Mouse (Mus musculus): ENCODE results near the gene Fam213b.

Gene Fam213b

DNA sequence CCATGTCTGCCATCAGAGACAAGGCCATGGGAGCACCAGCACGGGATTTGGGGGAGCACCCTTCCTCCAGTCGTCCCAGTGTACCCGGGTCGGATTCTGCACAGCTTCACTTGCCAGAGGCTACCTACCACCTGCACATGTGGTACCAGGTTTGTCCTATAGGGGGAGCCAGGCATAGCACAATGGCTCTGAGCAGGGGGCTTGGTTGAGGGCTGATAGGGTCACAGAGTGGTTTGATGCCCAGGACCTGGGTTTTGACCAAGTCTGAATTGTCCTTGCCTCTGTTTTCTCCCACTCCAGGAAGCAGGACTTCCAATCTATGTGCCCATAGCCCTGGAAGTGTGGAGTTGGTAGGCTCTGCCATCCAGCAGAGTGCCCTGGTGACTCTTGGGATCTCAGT, 26.5 kb upstream of the Fam213b start:
- peak; percentile 29 for DNase-seq (ENCODE audit: extremely low spot score, low spot score)

DNA sequence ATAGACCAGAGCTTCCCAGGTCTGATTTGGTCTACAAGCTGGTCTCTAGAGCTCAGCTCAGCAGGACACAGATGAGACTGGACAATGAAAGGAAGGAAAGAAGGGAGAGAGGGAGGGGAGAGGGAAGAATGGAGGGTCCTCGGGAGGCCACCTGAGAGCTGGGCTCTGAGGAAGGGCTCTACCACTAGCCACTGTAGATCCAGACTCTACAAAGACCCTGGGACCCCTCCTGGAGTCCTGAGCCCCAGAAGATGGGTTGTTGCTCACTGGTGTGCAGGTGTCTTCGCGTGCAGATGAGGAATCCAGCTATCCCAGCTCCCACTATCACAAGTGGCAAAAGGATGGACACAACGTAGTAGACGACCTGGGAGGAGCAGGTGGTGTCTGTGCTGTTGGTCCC, 24.0 kb upstream of the Fam213b start:
- no peak for DNase-seq (ENCODE audit: extremely low spot score, low spot score)

DNA sequence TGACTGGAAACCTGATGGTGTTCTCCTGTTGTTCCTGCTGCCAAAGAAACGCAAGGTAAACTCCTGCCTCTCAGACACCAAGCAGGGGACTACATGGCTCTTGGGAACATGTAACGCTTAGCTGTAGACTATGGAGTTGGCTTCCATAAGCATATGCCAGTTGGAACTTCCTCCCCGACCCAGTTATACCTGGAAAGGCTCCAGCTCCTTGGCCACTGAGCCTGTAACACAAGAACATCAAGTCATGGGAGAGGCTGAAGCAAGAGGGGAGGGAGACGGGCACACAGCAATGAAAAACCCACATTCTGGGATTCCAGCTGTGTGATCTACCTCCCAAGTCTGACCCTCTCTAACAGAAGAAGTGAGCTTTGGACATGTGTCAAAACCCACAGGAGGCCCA, 23.4 kb upstream of the Fam213b start:
- DNase-seq (ENCODE audit: extremely low spot score, low spot score): no peak

DNA sequence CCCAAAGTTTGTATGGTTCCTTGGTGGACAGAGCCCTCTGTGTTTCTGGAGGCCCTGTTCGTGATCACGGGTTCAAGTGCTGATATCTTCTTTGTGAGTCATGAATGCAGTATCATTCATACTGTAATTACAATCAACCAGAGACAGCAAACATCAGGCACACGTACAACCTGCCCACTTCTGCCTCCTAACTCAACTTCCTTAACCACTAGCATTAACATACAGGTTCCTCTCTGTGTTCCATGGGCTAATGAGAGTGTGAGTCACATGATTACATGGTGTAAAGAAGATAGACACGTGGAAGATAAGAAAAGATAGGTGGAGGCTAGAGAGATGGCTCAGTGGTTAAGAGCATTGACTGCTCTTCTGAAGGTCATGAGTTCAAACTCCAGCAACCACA, 17.7 kb upstream of the Fam213b start:
- no peak for DNase-seq (ENCODE audit: extremely low spot score, low spot score)

DNA sequence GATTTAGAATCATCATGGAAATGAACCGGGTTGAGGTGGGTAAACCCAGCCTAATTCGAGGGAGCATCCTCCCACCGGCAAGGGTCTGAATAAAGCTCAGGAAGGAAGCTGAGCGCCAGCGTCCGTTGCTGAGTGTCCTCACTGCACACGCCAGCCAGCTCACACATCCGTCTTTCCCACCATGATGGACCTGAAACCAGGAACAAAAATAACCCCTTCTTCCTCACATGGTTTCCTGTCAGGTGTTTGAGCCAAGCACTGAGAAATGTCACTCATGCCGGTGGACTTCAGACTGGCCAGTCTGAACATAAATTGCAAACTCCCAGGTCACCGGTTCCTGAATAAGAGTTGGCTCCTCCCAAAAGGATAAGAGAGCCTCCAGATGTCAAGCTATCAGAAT, 16.4 kb upstream of the Fam213b start:
- no peak for DNase-seq (ENCODE audit: extremely low spot score, low spot score)

DNA sequence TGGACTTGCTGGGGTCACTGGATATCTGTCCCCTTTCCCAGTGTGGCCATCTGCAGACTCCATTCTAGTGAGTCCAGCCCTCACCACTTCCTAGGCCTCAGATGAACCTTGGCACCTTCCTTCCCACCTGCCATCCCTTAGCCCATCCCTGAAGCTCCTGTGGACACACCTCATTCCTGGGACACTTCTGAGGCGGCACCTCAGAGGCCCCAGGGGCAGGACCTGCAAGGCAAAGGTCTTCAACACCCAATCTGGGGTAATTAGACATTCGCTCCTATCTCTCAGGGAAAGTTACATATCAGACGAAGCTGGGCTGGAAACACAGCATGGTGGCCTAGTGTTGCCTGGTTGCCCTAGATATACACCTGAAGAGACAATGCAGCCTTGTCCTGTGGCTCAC, 15.8 kb upstream of the Fam213b start:
- DNase-seq (ENCODE audit: extremely low spot score, low spot score): no peak

DNA sequence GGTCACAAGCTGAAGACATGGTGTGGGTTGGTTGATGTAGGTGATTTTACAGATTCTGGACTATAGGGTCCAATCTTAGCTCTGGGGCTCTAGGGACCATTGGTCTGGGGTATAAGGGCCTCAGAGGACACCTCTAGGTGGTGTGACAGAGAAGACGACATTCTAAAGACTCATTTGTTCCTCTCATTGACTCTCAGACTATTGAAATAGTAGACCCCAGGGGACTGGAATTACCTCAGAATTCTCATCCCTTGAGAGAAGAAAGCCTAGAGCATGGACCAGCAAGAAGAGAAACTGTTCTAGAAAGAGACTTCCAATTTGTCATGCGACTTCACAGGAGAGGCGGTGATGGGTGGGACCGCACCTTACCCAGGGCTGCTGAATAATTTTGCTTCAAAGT, 15.3 kb upstream of the Fam213b start:
- no peak for DNase-seq (ENCODE audit: extremely low spot score, low spot score)

DNA sequence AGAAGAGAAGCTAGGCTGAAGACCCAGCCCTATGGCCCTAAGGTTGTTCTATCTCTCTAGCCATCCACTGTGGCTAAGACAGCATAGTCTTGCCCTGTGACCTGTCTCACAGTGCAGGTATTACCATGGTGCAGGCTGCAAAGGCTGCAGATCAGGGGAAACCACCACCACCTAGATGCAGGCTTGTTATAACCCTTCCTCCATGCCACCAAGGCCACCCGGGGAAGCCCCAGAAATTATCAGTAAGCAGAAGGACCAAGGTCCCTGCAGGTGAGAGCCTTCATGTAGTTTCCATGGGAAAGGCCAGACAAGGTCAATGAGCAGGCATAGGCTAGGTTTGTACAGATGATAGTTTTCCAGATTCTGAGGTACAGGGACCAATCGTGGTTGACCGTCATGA, 14.9 kb upstream of the Fam213b start:
- DNase-seq (ENCODE audit: extremely low spot score, low spot score): no peak

DNA sequence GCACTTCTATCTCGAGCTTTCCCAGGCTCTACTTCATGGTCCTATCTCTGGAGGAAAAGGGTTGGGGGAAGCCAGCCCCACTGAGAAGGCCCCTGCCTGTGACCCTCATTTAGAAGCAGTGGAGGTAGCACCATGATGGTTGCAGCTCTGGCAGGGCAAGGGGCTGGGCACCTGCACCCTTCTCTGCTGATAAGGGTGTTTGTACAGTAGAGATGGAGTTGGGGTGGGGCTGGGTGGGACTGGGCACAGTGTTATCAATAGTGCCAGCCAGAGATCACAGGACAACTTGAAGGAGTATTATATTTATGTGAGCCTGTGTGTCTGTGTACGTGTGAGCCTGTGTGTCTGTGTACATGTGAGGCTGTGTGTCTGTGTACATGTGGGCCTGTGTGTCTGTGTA, 12.7 kb upstream of the Fam213b start:
- DNase-seq (ENCODE audit: extremely low spot score, low spot score): no peak

DNA sequence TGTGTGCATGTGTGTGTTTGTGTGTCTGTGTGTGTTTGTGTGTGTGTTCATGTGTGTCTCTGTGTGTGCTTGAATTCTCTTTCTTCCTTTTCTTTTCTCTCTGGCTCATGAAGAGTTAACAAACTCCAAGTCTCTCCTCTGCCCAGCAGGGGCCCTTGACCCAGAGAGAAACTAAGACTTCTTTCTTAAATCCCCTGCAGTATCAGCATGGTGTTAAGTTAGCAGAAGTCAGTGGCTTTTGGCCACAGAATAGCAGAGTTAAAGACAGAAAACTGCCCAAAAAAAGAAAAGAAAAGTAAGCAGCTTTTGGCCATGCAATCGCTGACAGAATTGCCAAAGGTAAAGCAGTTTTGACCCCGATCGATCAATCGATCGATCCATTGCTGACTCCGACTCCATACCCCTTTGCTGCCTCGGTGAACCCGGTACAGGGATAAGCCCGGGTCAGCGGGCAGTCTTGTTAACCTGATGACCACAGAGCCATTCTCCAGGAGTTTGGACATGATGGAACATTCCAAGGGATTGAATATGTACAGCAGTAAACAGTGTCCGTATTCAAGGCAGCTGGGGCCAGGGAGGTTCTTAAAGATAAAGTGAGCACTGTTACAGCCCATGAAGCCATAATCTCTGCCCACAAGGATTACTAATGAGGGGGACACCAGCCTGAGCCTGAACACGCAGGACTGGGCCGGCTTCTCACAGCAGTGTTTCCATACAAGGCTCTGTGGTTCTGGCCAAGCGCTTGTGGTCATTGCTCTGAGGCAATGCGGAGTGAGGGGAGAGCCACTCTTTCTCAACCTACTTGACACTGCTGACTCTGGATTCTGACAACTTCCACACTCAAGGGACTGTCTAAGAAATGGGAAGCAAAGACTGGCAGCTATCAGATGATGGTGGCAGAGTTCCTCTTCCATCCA, 11.9 kb upstream of the Fam213b start:
- no peak for DNase-seq (ENCODE audit: extremely low spot score, low spot score)

DNA sequence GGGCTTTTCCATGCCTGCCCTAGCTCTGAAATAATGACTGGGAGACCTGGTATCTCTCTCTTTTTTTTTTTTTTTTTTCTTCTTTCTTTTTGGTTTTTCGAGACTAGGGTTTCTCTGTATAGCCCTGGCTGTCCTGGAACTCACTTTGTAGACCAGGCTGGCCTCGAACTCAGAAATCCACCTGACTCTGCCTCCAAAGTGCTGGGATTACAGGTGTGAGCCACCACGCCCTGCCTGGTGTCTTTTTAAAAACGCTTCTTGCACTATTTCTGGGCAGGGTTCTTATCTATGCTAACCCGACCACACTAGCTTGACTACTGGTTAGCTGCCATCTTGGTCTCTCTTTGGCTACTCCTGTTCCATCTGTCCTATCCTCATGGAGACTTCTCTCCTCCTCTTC, 9.6 kb upstream of the Fam213b start:
- DNase-seq (ENCODE audit: extremely low spot score, low spot score): no peak

DNA sequence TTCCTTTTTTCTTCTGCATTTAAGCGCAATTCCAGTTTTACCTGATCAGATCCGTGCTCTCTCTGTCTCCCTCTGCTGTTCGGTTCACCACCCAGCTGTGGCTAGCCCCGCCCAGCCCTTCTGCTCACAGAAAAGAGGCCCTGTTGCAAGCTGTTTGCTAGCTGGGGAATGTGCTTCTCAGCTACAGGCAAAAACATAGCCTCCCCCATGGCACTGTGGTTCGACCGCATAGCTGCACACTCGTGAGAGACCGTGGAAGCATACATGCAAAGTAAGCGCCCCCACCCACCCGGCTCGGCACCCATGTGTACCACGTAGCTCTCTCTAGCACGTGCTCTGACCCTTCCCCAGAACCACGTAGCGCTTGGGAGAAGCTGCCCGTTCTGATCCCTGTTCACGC, 8.9 kb upstream of the Fam213b start:
- peak; percentile 58 for DNase-seq (ENCODE audit: extremely low spot score, low spot score)

DNA sequence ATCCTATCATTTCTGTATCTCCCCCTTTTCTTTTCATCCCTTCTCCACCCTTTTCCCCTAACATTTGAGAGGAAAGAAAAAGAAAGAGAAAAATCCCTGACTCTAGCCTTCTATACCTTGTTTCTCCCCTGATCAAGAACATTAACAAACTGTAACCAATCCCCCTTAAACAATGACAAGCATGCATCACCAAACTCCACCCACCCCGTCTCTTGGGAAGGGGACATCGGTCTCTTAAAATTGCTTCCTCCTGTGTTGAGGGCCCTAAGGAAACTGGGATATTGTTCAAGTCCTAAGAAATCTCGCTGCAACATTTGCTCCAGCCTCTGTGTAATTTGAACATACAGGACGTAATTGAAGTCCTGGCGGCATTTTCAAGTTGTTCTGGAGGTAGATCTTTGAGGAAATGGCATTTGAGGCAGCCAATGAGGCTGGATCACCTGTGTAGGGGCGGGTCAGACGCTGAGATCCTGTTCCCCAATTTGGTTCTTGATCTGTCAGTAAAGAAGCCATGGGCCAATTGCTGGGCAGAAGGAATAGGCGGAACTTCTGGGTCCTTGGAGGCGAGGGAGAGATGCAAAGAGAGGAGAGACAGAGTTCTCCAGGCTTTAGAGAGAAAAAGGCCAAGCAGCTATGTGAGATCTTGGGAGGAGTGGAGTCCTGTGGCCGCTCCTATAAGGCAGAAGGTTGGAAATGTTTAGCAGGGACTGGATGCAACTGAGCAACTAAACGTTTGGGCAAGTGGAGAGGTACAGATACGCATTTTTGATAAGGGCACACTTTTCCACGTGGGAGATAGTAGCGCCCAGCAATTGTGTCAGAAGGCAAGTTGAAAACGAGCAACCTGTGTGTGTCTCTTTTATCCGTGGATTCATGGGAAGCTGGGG, 5.5 kb upstream of the Fam213b start:
- peak; percentile 69 for DNase-seq (ENCODE audit: extremely low spot score, low spot score)

DNA sequence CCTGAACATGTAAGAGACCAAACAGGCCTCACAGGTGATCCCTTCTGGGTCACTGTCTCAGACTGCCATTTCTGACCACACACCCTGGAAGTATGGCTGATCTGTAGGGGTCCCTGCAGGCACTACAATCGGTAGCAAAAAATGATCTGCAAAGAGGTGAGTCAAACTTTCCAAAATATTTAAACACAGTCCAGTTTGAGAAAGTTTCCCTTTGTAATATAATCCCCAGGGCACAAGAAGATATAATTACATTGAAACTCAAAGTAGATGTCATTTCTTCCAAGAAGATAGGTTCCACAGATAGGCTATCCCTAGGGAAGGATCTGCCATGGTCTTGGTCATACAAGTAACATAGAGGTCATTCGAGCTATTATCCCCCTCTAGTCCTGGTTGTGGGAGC, 3.4 kb upstream of the Fam213b start:
- no peak for DNase-seq (ENCODE audit: extremely low spot score, low spot score)

DNA sequence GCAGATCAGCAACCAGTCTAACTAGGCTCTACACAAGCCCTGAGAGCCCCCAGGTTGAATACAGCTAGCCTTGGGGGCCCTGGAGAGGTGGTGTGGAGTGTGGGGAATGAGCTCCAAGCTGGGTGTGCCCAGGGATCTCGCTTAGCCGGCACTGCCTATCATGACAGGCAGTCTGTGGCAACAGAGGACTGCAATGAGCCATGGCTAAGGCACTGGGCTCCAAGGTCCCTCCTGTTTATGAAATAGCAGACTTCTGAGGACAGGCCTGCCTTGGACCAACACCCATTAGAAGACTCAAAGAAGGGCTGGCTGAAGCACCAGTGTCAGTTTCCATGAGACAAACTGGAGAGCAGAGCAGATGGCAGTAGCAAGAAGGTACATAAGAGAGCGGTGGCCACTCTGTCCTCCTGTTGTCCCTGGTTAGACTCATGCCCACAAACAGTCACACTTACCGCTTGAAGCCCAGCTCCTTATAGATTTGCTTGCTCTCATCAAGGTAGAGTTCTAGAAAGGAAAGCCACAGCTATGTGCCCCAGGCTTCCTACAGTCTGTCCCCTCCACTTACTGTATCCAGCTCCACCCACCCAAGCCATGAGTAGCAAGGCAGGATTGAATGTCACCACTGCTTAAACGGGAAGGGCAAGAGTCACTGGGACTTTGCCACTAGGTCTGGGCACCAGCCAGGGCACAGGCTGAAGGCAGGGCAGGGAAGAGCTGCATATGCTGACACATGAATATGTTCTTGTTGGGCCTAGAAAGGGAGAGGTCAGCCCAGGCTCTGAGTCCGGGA, 1.1 kb downstream of the Fam213b start:
- no peak for DNase-seq (ENCODE audit: extremely low spot score, low spot score)

DNA sequence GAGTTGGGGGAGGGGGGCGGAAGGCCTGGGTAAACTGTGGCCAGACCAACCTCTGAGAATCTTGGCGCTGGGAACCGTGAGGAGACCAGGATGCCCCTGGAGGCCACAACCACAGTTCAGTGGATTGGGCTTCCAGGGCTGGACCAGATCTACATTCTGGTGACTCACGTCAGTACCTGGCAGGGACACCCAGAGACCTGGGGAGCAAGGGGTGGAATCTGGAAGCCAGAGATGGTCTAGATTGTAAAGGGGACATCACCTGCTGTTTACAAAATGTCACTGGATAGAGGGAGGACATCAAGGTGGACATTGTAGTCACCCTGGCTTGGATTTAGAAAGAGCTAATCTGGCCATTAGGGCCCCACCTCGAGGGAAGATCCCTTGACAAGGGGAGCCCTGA, 3.4 kb downstream of the Fam213b start:
- DNase-seq (ENCODE audit: extremely low spot score, low spot score): no peak

DNA sequence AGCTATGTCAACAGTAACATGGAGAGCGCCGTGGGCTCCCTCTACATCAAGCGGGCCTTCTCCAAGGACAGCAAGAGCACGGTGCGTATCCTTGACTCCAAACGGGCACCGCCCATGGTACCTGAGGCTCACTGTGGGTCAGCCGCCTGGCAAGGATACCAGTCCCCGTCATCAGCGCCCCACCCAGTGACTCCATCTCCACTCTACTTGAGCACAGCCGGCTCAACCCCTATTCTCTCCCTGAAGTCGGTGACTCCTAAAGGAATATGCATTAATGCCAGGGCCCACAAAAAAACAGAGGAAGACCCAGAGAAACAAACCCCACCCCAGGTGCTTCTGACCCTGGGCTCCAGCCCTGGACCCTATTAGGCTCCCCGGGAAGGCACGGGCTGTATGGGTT, 8.0 kb downstream of the Fam213b start:
- no peak for DNase-seq (ENCODE audit: extremely low spot score, low spot score)

DNA sequence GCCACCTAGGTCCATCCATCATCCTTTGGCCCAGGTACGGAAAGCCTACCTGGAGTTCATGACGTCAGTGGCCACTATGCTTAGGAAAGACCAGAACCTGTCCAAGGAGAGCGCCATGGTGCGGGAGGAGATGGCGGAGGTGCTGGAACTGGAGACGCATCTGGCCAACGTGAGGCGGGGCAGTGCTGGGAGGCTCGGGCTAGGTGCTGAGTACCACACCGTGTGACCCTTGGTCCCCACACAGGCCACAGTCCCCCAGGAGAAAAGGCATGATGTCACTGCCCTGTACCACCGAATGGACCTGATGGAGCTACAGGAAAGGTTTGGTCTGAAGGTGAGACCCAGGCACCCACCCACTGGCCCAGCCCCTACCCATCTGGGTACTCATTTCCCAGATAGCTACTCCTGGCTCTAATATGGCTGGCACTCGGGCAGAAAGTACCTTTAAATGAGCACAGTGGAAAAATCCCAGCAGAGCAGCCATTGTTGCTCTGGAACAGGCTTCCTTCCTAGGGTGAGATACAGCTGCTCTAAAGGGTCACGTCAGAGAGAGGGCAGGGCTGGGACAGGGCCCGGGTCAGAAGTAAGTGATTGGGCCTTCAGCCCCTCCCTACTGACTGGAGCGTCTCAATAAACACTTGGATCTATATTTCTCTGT, 11.2 kb downstream of the Fam213b start:
- DNase-seq (ENCODE audit: extremely low spot score, low spot score): no peak

DNA sequence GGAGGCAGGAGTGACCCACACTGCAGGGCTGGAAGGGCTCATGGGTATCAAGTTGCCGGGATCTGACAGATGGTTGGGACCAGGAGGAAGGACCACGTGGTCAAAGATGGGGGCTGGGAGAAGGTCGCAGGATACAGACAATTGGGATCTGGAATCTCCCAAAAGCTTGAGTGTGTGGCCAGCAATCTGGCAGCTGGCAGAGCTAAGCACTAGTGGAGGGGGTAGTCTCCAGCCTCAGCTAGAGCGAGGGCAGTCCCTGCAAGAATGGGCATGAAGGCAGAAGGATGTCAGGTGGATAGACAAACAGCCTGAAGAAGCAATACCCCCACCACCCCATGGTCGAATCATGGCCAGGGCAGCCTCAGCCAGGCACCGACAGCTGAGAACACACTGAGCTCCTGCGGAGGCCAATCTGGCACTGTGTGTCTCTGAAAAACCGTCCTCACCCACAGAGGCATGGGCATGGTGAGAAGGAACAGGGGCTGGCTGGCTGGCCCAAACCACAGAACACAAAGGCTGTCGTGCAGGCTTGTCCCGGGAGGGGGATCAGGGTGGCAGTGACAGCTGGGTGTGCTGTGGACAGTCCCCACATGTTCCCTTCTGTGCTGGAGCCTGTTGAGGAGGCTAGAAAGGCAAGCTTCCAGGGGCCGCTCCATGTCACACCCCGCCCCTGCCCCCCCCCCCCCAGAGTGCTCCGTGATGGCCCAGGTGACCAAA, 11.9 kb downstream of the Fam213b start:
- no peak for DNase-seq (ENCODE audit: extremely low spot score, low spot score)

DNA sequence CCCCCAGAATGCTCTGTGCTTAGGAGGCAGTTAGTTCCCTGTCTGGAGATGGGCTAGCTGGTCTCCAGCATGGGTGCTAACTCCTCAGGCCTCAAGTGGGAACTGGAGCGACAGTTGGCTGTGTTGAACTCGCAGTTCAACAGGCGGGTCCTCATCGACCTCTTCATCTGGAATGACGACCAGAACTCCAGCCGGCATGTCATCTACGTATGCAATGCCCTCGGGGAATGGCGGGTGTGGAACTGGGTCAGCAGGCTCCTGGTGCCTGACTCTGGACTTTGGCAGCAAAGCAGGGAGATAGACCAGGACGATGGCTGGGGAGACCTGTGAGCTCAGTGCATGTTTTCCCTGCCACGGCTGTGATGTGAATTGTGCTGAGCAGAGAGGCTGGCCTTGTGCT, 13.5 kb downstream of the Fam213b start:
- no peak for DNase-seq (ENCODE audit: extremely low spot score, low spot score)

Measured in neural tube, embryonic 10.5 days (tissue).